Mouse (Mus musculus): ENCODE measurements around the gene Rad18.

DNA sequence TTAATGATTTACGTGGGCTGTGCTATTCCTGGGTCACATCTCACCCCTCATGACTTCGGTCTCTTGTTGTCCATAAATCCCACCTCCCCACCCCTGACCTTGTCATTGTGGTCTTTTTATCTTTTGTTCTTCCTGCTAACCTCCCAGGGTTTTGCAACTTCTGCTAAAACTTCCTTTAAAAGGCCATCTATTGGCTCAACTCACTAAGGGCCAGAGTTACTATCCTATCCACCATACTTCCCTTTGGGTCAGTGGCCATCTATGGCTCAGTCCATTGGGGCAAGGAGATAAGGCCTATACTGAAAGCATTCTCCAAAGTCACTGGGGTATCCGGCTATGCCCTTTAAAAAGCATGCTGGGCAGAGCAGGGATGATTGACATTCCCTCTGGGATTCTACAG lies 17.5 kb upstream of the Rad18 start:
- TF ChIP-seq GATA1 (IDR thresholded peaks at IDR 0.05; ENCODE audit: low read length) = no peak
- TF ChIP-seq TAL1 (IDR thresholded peaks at IDR 0.05; ENCODE audit: low read length) = no peak

Data from erythroblast, embryonic 14.5 days (primary cell).